ENCODE assay signal across 8 mouse cellular contexts in genomic region chr2:58567066-58567810, GRCm38 (mm10). TPM values are rescaled to one million over a fixed set of nuclear protein-coding genes. Genes with fewer than 3 reads are reported as not detected.
DNase-seq lines count a peak whose midpoint lies in the region; ATAC-seq and TF ChIP-seq lines count a peak whose summit lies in the region.

TSS of gene Acvr1 (minus strand) at chr2:58567157.
TSS of gene Upp2 (plus strand) at chr2:58567298.

- H3K36me3 ChIP-seq in forebrain, embryonic 10.5 days (replicated peaks), result no peaks in the 10 kb centered on the region
- no peaks in the 10 kb centered on the region for H3K36me3 ChIP-seq in heart, embryonic 14.5 days (ENCODE audit: control insufficient read depth, insufficient read depth, low read length)
- no peaks in the 10 kb centered on the region for H3K36me3 ChIP-seq in liver, embryonic 13.5 days
- no peaks in the 10 kb centered on the region for H3K36me3 ChIP-seq in stomach, postnatal 0 days (ENCODE audit: control insufficient read depth, insufficient read depth, low read length)

- H3K4me2 ChIP-seq in heart, embryonic 14.5 days (ENCODE audit: low read length), result peak within 1 kb of the TSS; percentile 75
- H3K4me2 ChIP-seq in liver, embryonic 13.5 days, result peak within 1 kb of the TSS; percentile 70
- H3K4me2 ChIP-seq in stomach, postnatal 0 days (replicated peaks; ENCODE audit: low read depth), result peak within 1 kb of the TSS; percentile 71

- peak within 1 kb of the TSS; percentile 96 for H3K9ac ChIP-seq in heart, embryonic 14.5 days (ENCODE audit: low read length)
- peak within 1 kb of the TSS; percentile 68 for H3K9ac ChIP-seq in liver, embryonic 13.5 days
- H3K9ac ChIP-seq in stomach, postnatal 0 days (ENCODE audit: low read length), result peak within 1 kb of the TSS; percentile 93

- H3K27ac ChIP-seq in bone marrow, adult 2 months (ENCODE audit: control insufficient read depth, insufficient read depth, low read depth, low read length, poor library complexity), result peak within 1 kb of the TSS; percentile 46; the same call in 1 of the 2 replicates
- H3K27ac ChIP-seq in forebrain, embryonic 10.5 days, result peak within 1 kb of the TSS; percentile 97
- H3K27ac ChIP-seq in heart, embryonic 14.5 days (replicated peaks in 1 of 2; ENCODE audit: control insufficient read depth in 1 of 2, insufficient read depth in 1 of 2, low read depth in 2 of 2, low read length in 2 of 2), result peak within 1 kb of the TSS; percentile 93 to 99
- peak within 1 kb of the TSS; percentile 78 for H3K27ac ChIP-seq in liver, embryonic 13.5 days
- peak within 1 kb of the TSS; percentile 98 for H3K27ac ChIP-seq in stomach, postnatal 0 days (replicated peaks)

- no peaks in the 10 kb centered on the region for H3K27me3 ChIP-seq in forebrain, embryonic 10.5 days (ENCODE audit: poor library complexity, severe bottlenecking)
- H3K27me3 ChIP-seq in heart, embryonic 14.5 days (ENCODE audit: control insufficient read depth, insufficient read depth, low read length), result no peaks in the 10 kb centered on the region
- H3K27me3 ChIP-seq in liver, embryonic 13.5 days, result peaks cover 44% of the 10 kb centered on the region
- no peaks in the 10 kb centered on the region for H3K27me3 ChIP-seq in stomach, postnatal 0 days (ENCODE audit: control insufficient read depth, insufficient read depth, low read length)

- TF ChIP-seq CTCF in bone marrow, adult 2 months (IDR thresholded peaks at IDR 0.05; ENCODE audit: control insufficient read depth, insufficient read depth, low read length), result no peak
- TF ChIP-seq CTCF in stomach, postnatal 0 days (IDR thresholded peaks at IDR 0.05; ENCODE audit: low read depth), result peak; percentile 50; the same call in 1 of the 2 replicates

- under 1% methylated on average over 75 of the region's 80 CpGs for WGBS in bone marrow, adult 2 months
- WGBS in forebrain, embryonic 10.5 days, result under 1% methylated on average over 71 of the region's 80 CpGs
- WGBS in heart, embryonic 14.5 days, result under 1% methylated on average over 44 of the region's 80 CpGs
- under 1% methylated on average over 49 of the region's 80 CpGs for WGBS in liver, embryonic 13.5 days (ENCODE audit: insufficient replicate concordance)
- WGBS in stomach, postnatal 0 days, result under 1% methylated on average over 41 of the region's 80 CpGs

- no peaks in the 10 kb centered on the region for H3K9me3 ChIP-seq in forebrain, embryonic 10.5 days
- H3K9me3 ChIP-seq in heart, embryonic 14.5 days (ENCODE audit: control insufficient read depth, low read length), result no peaks in the 10 kb centered on the region
- H3K9me3 ChIP-seq in liver, embryonic 13.5 days (replicated peaks), result no peaks in the 10 kb centered on the region
- H3K9me3 ChIP-seq in stomach, postnatal 0 days (ENCODE audit: control insufficient read depth, low read length), result no peaks in the 10 kb centered on the region

- TF ChIP-seq POLR2A in bone marrow, adult 2 months (IDR thresholded peaks at IDR 0.05; ENCODE audit: borderline replicate concordance, control insufficient read depth, low read depth, low read length), result no peak

- peak; percentile 89 for ATAC-seq in heart, embryonic 14.5 days (ENCODE audit: insufficient number of reproducible peaks, insufficient read depth, low FRiP score, low read depth)
- peak; percentile 79 for ATAC-seq in liver, embryonic 13.5 days (ENCODE audit: low read depth)
- peak; percentile 96 for ATAC-seq in stomach, postnatal 0 days (ENCODE audit: low FRiP score, low TSS enrichment)

- H3K4me3 ChIP-seq in bone marrow, adult 2 months (replicated peaks; ENCODE audit: control insufficient read depth, low read depth, low read length), result peak within 1 kb of the TSS; percentile 67
- peak within 1 kb of the TSS; percentile 93 for H3K4me3 ChIP-seq in forebrain, embryonic 10.5 days
- peak within 1 kb of the TSS; percentile 90 to 95 for H3K4me3 ChIP-seq in heart, embryonic 14.5 days (ENCODE audit: control insufficient read depth in 1 of 2, insufficient read depth in 1 of 2, low read depth in 1 of 2, low read length in 2 of 2)
- peak within 1 kb of the TSS; percentile 66 for H3K4me3 ChIP-seq in liver, embryonic 13.5 days (replicated peaks)
- peak within 1 kb of the TSS; percentile 89 for H3K4me3 ChIP-seq in stomach, postnatal 0 days (ENCODE audit: low read depth, low read length)

- no peaks in the 10 kb centered on the region; the same call in 1 of the 2 replicates for H3K4me1 ChIP-seq in bone marrow, adult 2 months (ENCODE audit: control insufficient read depth, insufficient read depth, low read length)
- peaks cover 52% of the 10 kb centered on the region for H3K4me1 ChIP-seq in forebrain, embryonic 10.5 days
- H3K4me1 ChIP-seq in heart, embryonic 14.5 days (ENCODE audit: control insufficient read depth in 2 of 2, insufficient read depth in 2 of 2, low read length in 2 of 2), result peaks cover 25 to 42% of the 10 kb centered on the region in 2 experiments
- H3K4me1 ChIP-seq in liver, embryonic 13.5 days (replicated peaks), result peaks cover 14% of the 10 kb centered on the region
- peaks cover 5% of the 10 kb centered on the region for H3K4me1 ChIP-seq in stomach, postnatal 0 days (replicated peaks; ENCODE audit: control insufficient read depth, insufficient read depth)

- DNase-seq in B cell, adult 2 months, result peak; percentile 11 to 12
- DNase-seq in forebrain, embryonic 10.5 days (ENCODE audit: extremely low spot score, low spot score), result peak; percentile 83
- DNase-seq in kidney, postnatal 10 days, result peak; percentile 94
- peak; percentile 7 for DNase-seq in liver, embryonic 13.5 days
- peak; percentile 81 for DNase-seq in neural tube, embryonic 10.5 days (ENCODE audit: extremely low spot score, low spot score)
- peak; percentile 89 for DNase-seq in stomach, postnatal 0 days (ENCODE audit: low spot score)

- TF ChIP-seq EP300 in stomach, postnatal 0 days (optimal IDR thresholded peaks at IDR 0.05), result no peak

RNA-seq across cellular contexts. Expression of gene Acvr1, which starts in this region (rescaled TPM):
- 0.34 and 3.1 TPM in 2 replicates for polyA plus RNA-seq in bone marrow, adult 2 months (2011; ENCODE audit: insufficient read depth, insufficient read length, low replicate concordance, missing spikeins)
- polyA plus RNA-seq in forebrain, embryonic 10.5 days (2016; fragmentation: Nextera tagmentation; extraction: Ambion mirVana), result 3.0 and 3.5 TPM in 2 replicates
- polyA plus RNA-seq in heart, embryonic 14.5 days (2014; fragmentation: Nextera tagmentation; extraction: Ambion mirVana), result 12.5 and 12.6 TPM in 2 replicates
- 2.7 and 2.8 TPM in 2 replicates for polyA plus RNA-seq in liver, embryonic 13.5 days (2015; fragmentation: Nextera tagmentation; extraction: Ambion mirVana)
- 5.0 and 5.1 TPM in 2 replicates for polyA plus RNA-seq in stomach, postnatal 0 days (2015; fragmentation: Nextera tagmentation; extraction: Ambion mirVana)

RNA-seq across cellular contexts. Expression of gene Upp2, which starts in this region (rescaled TPM):
- 2.9 and 3.1 TPM in 2 replicates for polyA plus RNA-seq in bone marrow, adult 2 months (2011; ENCODE audit: insufficient read depth, insufficient read length, low replicate concordance, missing spikeins)
- polyA plus RNA-seq in forebrain, embryonic 10.5 days (2016; fragmentation: Nextera tagmentation; extraction: Ambion mirVana), result 3.9 and 4.5 TPM in 2 replicates
- 6.1 and 7.5 TPM in 2 replicates for polyA plus RNA-seq in heart, embryonic 14.5 days (2014; fragmentation: Nextera tagmentation; extraction: Ambion mirVana)
- 1.4 and 1.6 TPM in 2 replicates for polyA plus RNA-seq in liver, embryonic 13.5 days (2015; fragmentation: Nextera tagmentation; extraction: Ambion mirVana)
- polyA plus RNA-seq in stomach, postnatal 0 days (2015; fragmentation: Nextera tagmentation; extraction: Ambion mirVana), result 5.2 and 6.1 TPM in 2 replicates

Comparison
In these comparisons a context has a peak if more than half of its experiments do, and no peak if none do; other contexts are left out.
1. Peak in every context shown above with its lines: DNase-seq, ATAC-seq, H3K4me3 ChIP-seq and H3K27ac ChIP-seq.
2. DNase-seq: peak in every context shown above with its lines; median percentile 94 in kidney, postnatal 10 days; 89 in stomach, postnatal 0 days; 83 in forebrain, embryonic 10.5 days; 81 in neural tube, embryonic 10.5 days; 12 in B cell, adult 2 months; 7 in liver, embryonic 13.5 days.
3. H3K27ac ChIP-seq: peak in every context shown above with its lines; median percentile 98 in stomach, postnatal 0 days; 97 in forebrain, embryonic 10.5 days; 96 in heart, embryonic 14.5 days; 78 in liver, embryonic 13.5 days; 46 in bone marrow, adult 2 months.